Mouse (Mus musculus): ENCODE results near the gene Ly6f. TPM values are rescaled to one million over a fixed set of nuclear protein-coding genes. Genes with fewer than 3 reads are reported as not detected.
"Not testable (repeated sequence)": the region's sequence is repeated elsewhere in the genome, so short reads cannot be mapped to it uniquely, and the experiment has no call there.

The Ly6f gene
- not detected in 2 replicates for total RNA-seq (2017)

DNA sequence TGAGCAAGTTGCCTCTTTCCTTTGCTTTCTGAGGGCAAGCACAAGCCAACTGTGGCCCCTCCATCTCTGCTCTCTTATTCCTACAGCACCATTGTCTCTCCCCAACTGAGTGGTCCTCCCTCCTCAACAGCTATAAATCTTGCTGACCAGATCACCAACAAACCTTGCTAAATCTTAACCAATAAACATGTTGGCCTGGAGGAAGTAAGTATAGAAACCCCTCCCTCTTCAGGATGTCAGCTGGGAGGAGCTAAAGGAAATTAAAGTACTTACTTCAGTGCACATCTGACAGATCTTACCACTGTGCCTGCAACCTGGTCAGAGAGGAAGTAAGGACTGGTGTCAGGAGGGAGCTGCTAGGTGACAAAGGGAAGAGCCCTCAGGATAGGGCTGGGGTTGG lies at the start of gene Ly6f:
TSS of gene Ly6f (plus strand) at position 301 of the 400 bp plus-strand sequence.
- ATAC-seq (replicated peaks; ENCODE audit: low read depth, poor library complexity, severe bottlenecking): no peak

- ATAC-seq (replicated peaks; ENCODE audit: low read depth, poor library complexity, severe bottlenecking): no peak
Measured at GRCm38 (mm10) chr15:75221942-75222341, 46.3 kb upstream of the Ly6f start.

GRCm38 (mm10) chr15:75237736-75238288 lies 30.4 kb upstream of the Ly6f start:
- no peak for ATAC-seq (replicated peaks; ENCODE audit: low read depth, poor library complexity, severe bottlenecking)

DNA sequence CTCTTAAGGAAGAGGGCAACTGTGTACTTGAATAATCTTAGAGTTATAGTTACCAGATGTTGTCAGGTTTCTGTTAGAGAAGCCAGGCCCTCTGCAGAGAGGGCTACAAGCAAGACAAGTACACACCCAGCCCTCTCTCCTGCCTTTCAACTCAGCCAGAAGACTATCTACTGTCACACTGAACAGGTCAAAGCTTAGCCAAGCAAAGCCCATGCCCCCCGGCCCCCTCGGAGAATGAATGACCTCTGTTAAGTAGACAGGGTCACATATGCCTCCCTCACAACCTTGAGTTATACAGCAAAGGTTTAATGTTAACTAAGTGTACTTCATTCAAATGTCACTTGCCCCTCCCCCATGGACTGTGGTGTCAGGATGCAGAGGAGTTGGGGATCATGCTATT lies 27.7 kb upstream of the Ly6f start:
- ATAC-seq (replicated peaks; ENCODE audit: low read depth, poor library complexity, severe bottlenecking): no peak

GRCm38 (mm10) chr15:75242756-75243640 lies 25.2 kb upstream of the Ly6f start:
- ATAC-seq (replicated peaks; ENCODE audit: low read depth, poor library complexity, severe bottlenecking): no peak

GRCm38 (mm10) chr15:75254671-75255070 lies 13.6 kb upstream of the Ly6f start:
- no peak for ATAC-seq (replicated peaks; ENCODE audit: low read depth, poor library complexity, severe bottlenecking)

DNA sequence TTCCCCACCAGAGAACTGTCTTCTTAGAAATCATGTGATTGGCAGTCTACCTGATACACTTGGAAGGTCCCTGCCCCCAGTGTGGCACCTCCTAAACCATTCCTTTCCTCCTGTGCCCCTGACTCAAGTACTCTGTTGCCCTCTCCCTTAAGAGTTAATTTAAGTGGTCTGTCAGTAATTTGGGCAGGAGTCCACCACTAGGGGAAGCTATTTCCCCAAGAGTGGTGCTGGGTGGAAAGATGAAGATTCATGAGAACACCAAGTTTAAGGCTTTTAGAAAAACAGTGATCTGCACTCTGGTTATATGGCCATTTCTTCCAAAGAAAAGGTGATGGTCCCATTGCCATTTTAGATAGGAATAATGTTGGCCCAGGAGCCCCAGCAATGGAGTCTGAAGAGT lies 2.4 kb upstream of the Ly6f start:
- ATAC-seq (replicated peaks; ENCODE audit: low read depth, poor library complexity, severe bottlenecking): no peak

- ATAC-seq (replicated peaks; ENCODE audit: low read depth, poor library complexity, severe bottlenecking): no peak
Measured at GRCm38 (mm10) chr15:75266626-75267025, 1.6 kb upstream of the Ly6f start.

- ATAC-seq (replicated peaks; ENCODE audit: low read depth, poor library complexity, severe bottlenecking): no peak
Measured at GRCm38 (mm10) chr15:75268916-75269829, 952 bp downstream of the Ly6f start.

- no peak for ATAC-seq (replicated peaks; ENCODE audit: low read depth, poor library complexity, severe bottlenecking)
Measured at GRCm38 (mm10) chr15:75270169-75270568, 1.9 kb downstream of the Ly6f start.

DNA sequence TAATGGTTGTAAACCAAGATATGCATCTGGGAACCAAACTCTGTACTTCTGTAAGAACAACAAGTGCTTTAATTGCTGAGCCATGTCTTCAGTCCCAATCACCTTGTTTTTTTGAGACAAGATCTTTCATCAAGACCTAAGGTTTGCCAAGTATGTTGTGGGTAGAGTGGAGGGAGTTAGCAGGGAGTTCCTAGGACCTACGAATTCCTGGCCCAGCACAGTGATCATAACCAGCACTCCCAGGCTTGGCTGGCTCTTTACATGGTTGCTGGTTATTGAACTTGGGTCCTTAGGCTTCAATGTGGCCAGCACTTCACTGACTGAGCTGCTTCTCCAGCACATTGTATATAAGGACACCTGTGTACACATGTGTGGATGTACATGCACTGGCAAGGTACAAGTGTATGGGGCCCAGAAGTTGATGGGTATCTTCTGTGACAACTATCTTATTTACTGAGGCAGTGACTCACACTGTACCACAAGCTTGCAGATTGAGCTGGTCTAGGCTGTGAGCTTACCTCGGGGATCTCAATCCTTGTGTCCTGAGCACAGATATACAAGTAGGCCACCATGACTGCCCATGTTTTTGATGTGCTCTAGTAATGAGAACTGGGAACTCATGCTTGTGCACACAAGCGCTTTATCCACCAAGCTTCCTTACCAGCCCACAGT lies 2.6 kb downstream of the Ly6f start:
- no peak for ATAC-seq (replicated peaks; ENCODE audit: low read depth, poor library complexity, severe bottlenecking)

GRCm38 (mm10) chr15:75271426-75271825 lies 3.2 kb downstream of the Ly6f start:
- ATAC-seq (replicated peaks; ENCODE audit: low read depth, poor library complexity, severe bottlenecking): no peak

DNA sequence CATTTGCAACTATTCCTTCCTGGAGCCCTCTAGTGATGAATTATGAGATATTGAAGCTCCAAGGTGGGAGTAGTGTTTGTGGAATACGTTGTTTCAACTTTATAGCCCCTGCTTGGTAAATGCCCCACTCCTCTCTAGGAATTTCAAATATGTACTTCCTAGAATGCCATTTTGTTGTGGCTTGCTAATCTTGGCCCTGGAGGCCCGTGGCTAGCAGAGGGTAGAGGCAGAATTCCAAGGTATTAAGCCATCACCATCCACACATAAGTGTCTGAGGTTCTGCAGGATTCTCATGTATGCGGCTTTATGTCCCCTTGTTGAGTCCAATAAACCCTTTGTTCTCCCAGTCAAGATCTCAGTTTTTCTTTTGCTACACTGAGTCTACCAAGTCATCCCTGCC lies 3.7 kb downstream of the Ly6f start:
- no peak for ATAC-seq (replicated peaks; ENCODE audit: low read depth, poor library complexity, severe bottlenecking)

DNA sequence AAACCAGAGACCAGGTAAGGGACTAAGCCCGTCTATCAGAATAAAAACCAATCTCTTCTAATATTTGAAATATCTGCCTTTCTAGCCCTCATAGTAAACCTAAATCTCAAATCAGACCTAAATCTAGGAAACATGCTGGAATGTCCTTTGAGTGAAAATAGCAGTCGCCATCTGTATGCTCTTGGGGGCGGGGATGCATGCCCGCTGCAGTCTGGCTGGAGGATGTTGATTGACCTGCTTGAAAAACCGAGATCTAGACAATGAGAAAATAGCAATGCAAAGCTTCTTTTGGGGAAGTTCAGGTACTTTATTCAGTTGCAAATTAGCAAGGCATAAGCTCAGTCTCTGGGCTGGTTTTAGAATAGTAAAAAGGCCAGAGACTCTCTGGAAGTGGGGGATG lies 13.8 kb downstream of the Ly6f start:
- not testable (repeated sequence) for ATAC-seq (replicated peaks; ENCODE audit: low read depth, poor library complexity, severe bottlenecking)

DNA sequence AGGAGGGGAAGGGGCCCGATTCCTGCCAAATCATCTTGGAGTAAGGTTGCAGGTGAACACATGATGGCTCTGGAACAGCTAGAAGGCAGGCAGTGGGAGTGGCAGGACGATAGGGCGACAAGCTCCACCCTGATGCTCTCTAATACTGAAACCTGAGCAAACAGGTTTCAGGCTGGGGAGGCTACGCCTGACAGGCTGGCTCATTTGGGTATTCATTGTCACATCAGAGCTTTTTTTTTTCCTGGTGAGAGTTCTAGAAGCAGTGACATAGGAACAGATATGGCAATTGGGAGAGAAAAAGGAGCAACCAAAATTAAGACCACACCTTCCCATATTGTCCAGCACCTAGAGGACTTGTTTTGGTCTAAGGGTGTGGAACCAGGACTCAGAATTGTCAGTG lies 18.3 kb downstream of the Ly6f start:
- not testable (repeated sequence) for ATAC-seq (replicated peaks; ENCODE audit: low read depth, poor library complexity, severe bottlenecking)

GRCm38 (mm10) chr15:75292377-75292776 lies 24.2 kb downstream of the Ly6f start:
- ATAC-seq (replicated peaks; ENCODE audit: low read depth, poor library complexity, severe bottlenecking): no peak

GRCm38 (mm10) chr15:75293873-75294385 lies 25.7 kb downstream of the Ly6f start:
- ATAC-seq (replicated peaks; ENCODE audit: low read depth, poor library complexity, severe bottlenecking): no peak

GRCm38 (mm10) chr15:75306101-75306500 lies 37.9 kb downstream of the Ly6f start:
- no peak for ATAC-seq (replicated peaks; ENCODE audit: low read depth, poor library complexity, severe bottlenecking)

- no peak for ATAC-seq (replicated peaks; ENCODE audit: low read depth, poor library complexity, severe bottlenecking)
Measured at GRCm38 (mm10) chr15:75309186-75309585, 41.0 kb downstream of the Ly6f start.

DNA sequence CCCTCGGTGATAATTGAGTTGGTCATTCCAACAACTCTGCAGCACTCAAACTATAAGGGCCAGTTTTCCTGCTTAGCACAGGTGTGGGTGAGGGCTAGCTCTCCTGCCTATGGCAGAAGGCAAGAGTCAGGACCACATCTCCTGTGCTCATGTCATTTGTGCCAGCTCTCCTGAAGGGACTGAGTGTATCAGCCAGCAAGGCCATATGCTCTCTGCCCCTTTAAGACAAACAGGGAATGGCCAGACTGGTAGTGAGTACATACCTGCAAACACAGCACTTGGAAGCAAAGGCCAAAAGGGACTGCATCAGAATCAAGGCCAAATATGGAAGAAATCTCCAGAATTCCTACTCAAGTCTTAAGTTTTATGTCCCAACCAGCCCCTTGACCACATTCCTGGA lies 41.7 kb downstream of the Ly6f start:
- ATAC-seq (replicated peaks; ENCODE audit: low read depth, poor library complexity, severe bottlenecking): no peak

Measured in common myeloid progenitor, adult 5-6 weeks (primary cell).